Mouse (Mus musculus) midbrain, embryonic 13.5 days (tissue): Measurements from ENCODE around the gene Cdkn1b. TPM values are rescaled to one million over a fixed set of nuclear protein-coding genes. Genes with fewer than 3 reads are reported as not detected.

Experiments
- ATAC-seq: fragments of 200-750 bp; cut with Nextera tagmentation; 2 replicates; pipeline ENCODE4 v1.8.0; 2017; ENCODE audit warnings: mild to moderate bottlenecking, moderate TSS enrichment, moderate library complexity
- H3K27ac ChIP-seq: fragments of 300-500 bp; sonication (generic); 2 replicates; pipeline ENCODE4 v1.5.1; 2015; ENCODE audit warnings: inconsistent platforms, mild to moderate bottlenecking, moderate library complexity
- H3K27me3 ChIP-seq: fragments of 300-500 bp; sonication (generic); 2 replicates; pipeline ENCODE4 v1.6.1; 2015; ENCODE audit warnings: mild to moderate bottlenecking, inconsistent platforms
- H3K36me3 ChIP-seq: fragments of 300-500 bp; sonication (generic); 2 replicates; pipeline ENCODE4 v1.6.1; 2015; ENCODE audit warnings: mild to moderate bottlenecking, inconsistent platforms
- H3K4me1 ChIP-seq: fragments of 300-500 bp; sonication (generic); replicated peaks from 2 replicates; pipeline ENCODE4 v1.6.1; 2015; ENCODE audit warnings: inconsistent platforms
- H3K4me2 ChIP-seq: fragments of 300-500 bp; sonication (generic); replicated peaks from 2 replicates; pipeline ENCODE4 v1.6.1; 2015; ENCODE audit warnings: moderate library complexity, mild to moderate bottlenecking, inconsistent platforms
- H3K4me3 ChIP-seq: fragments of 300-500 bp; sonication (generic); replicated peaks from 2 replicates; pipeline ENCODE4 v1.5.1; 2015; ENCODE audit warnings: mild to moderate bottlenecking, inconsistent platforms
- H3K9ac ChIP-seq: fragments of 300-500 bp; sonication (generic); replicated peaks from 2 replicates; pipeline ENCODE4 v1.6.1; 2015; ENCODE audit warnings: mild to moderate bottlenecking, inconsistent platforms
- H3K9me3 ChIP-seq: fragments of 300-500 bp; sonication (generic); 2 replicates; pipeline ENCODE4 v1.6.1; 2016; ENCODE audit warnings: mild to moderate bottlenecking, inconsistent platforms
- WGBS: fragments of 180-500 bp; shearing (Covaris S2); methylation state at CpG from one replicate; pipeline ENCODE4 v1.1.7; 2015; 5-methylcytosine and 5-hydroxymethylcytosine counted together
- polyA plus RNA-seq: library from polyadenylated mRNA; unstranded; fragments of >200 nt; fragmentation: Nextera tagmentation; extraction: Ambion mirVana; gene quantifications from 2 replicates; pipeline ENCODE4 v1.2.1, GENCODE M21; 2015

Cdkn1b gene
- polyA plus RNA-seq, 1 experiment from 2014 or later = 35.1 TPM

DNA sequence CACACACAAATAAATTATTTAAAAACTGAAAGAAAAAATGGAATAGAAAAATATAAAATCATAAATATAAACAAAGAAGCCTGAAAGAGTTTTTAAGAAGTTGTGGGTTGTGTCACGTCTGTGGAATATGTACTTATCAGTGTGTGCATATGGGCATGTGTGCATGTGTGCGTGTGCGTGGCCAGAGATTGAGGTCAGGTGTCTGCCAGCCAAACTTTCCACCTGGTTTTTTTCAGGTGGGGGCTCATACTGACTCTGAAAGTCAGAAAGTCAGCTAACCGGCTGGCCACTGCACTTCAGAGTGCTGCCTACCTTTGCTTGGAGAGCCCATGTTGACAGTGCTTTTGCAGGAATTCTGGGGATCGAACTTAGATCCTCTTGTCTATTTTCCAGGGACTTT is 14.1 kb downstream of the Cdkn1b start:
- H3K36me3 ChIP-seq = no peaks in the 10 kb centered on the region
- H3K4me1 ChIP-seq = peaks cover 7% of the 10 kb centered on the region; the same call in 1 of the 2 replicates
- WGBS = 93% methylated on average over 5 of the region's 5 CpGs
- no peak overlapping the region for H3K4me3 ChIP-seq
- no peak overlapping the region for H3K9ac ChIP-seq
- no peaks in the 10 kb centered on the region for H3K9me3 ChIP-seq
- no peak overlapping the region for H3K27ac ChIP-seq
- no peak for ATAC-seq
- no peaks in the 10 kb centered on the region for H3K27me3 ChIP-seq
- no peak overlapping the region for H3K4me2 ChIP-seq

- H3K27ac ChIP-seq = no peak overlapping the region
- H3K27me3 ChIP-seq = no peaks in the 10 kb centered on the region
- no peak overlapping the region for H3K4me3 ChIP-seq
- no peaks in the 10 kb centered on the region for H3K4me1 ChIP-seq
- 95% methylated on average over 4 of the region's 4 CpGs for WGBS
- no peak for ATAC-seq
- peaks cover 8% of the 10 kb centered on the region for H3K36me3 ChIP-seq
- H3K9ac ChIP-seq = no peak overlapping the region
- H3K4me2 ChIP-seq = no peak overlapping the region
- no peaks in the 10 kb centered on the region for H3K9me3 ChIP-seq
Observed at GRCm38 (mm10) chr6:134939781-134940180, 19.6 kb downstream of the Cdkn1b start.

- no peaks in the 10 kb centered on the region for H3K9me3 ChIP-seq
- no peak overlapping the region for H3K9ac ChIP-seq
- peaks cover 8% of the 10 kb centered on the region for H3K36me3 ChIP-seq
- ATAC-seq = no peak
- H3K4me2 ChIP-seq = no peak overlapping the region
- H3K4me3 ChIP-seq = no peak overlapping the region
- 89% methylated on average over 13 of the region's 13 CpGs for WGBS
- H3K4me1 ChIP-seq = no peaks in the 10 kb centered on the region
- H3K27ac ChIP-seq = no peak overlapping the region
- no peaks in the 10 kb centered on the region for H3K27me3 ChIP-seq
Observed at GRCm38 (mm10) chr6:134943759-134944407, 23.7 kb downstream of the Cdkn1b start.

- Histone ChIP-seq H3K9me3 (no peaks in the 10 kb centered on the region), H3K4me1 (no peaks in the 10 kb centered on the region), H3K27me3 (no peaks in the 10 kb centered on the region), H3K9ac (no peak overlapping the region), H3K27ac (no peak overlapping the region), H3K36me3 (peaks cover 7% of the 10 kb centered on the region), H3K4me2 (no peak overlapping the region), H3K4me3 (no peak overlapping the region)
- ATAC-seq = no peak
- WGBS = 76% methylated on average over 6 of the region's 6 CpGs
Observed at GRCm38 (mm10) chr6:134946054-134946453, 25.9 kb downstream of the Cdkn1b start.

DNA sequence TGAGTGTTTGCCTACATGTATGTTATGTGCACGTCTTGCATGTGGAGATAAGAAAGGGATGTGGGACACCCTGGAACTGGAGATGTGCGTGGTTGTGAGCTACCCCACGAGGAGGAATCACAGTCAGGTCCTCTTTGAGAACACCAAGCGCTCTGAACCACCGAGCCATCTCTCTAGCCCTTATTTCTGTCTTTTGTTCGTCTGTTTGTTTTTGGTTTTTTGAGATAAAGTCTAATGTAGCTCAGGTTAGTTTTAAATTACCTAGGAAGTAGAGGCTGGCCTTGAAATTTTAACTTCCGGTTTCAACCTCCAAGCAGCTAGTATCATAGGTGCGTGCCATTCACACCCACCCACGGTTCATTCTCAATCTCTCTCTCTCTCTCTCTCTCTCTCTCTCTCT is 26.7 kb downstream of the Cdkn1b start:
- no peaks in the 10 kb centered on the region for H3K9me3 ChIP-seq
- WGBS = 86% methylated on average over 9 of the region's 9 CpGs
- H3K4me2 ChIP-seq = no peak overlapping the region
- no peaks in the 10 kb centered on the region; the same call in 1 of the 2 replicates for H3K36me3 ChIP-seq
- no peaks in the 10 kb centered on the region for H3K4me1 ChIP-seq
- no peak overlapping the region for H3K9ac ChIP-seq
- H3K27me3 ChIP-seq = no peaks in the 10 kb centered on the region
- H3K4me3 ChIP-seq = no peak overlapping the region
- no peak for ATAC-seq
- no peak overlapping the region for H3K27ac ChIP-seq

GRCm38 (mm10) chr6:134947311-134948087 is 27.3 kb downstream of the Cdkn1b start:
- 49% methylated on average over 13 of the region's 13 CpGs for WGBS
- Histone ChIP-seq H3K27me3 (no peaks in the 10 kb centered on the region), H3K27ac (no peak overlapping the region), H3K9me3 (no peaks in the 10 kb centered on the region), H3K4me3 (no peak overlapping the region), H3K9ac (no peak overlapping the region), H3K4me1 (no peaks in the 10 kb centered on the region), H3K4me2 (no peak overlapping the region), H3K36me3 (no peaks in the 10 kb centered on the region)
- 0 out of 2 replicates have a peak, but pooled peaks have one; percentile 48 for ATAC-seq

DNA sequence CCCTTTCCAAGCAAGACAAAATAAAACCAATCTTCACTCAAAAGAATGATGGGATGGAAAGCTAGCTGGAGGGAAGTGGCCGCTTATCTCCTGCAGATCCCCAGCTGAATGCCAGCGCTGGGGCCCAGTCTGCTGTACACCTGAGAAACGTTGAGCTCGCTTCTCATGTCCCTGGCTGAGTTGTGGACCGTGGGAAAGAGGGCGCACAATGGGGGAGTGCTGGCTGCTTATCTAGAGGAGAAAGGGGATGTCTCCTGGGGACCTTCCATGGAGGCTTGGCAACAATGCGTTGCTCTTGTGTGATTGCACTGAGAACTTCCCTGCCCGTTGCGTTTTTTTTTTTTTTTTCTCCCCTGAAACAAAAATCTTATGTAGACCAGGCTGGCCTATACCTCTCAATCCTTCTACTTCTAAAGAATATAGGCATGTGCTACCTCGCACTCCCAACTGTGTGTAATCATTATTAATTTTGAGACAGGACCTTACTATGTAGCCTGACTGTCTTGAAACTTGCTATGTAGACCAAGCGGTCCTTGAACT is 28.4 kb downstream of the Cdkn1b start:
- H3K36me3 ChIP-seq = no peaks in the 10 kb centered on the region
- H3K4me2 ChIP-seq = no peak overlapping the region
- ATAC-seq = no peak
- no peak overlapping the region for H3K9ac ChIP-seq
- H3K27me3 ChIP-seq = no peaks in the 10 kb centered on the region
- H3K27ac ChIP-seq = no peak overlapping the region
- H3K9me3 ChIP-seq = no peaks in the 10 kb centered on the region
- H3K4me3 ChIP-seq = no peak overlapping the region
- 72% methylated on average over 11 of the region's 11 CpGs for WGBS
- H3K4me1 ChIP-seq = no peaks in the 10 kb centered on the region

- ATAC-seq = no peak
- H3K36me3 ChIP-seq = no peaks in the 10 kb centered on the region
Observed at GRCm38 (mm10) chr6:134949241-134949640, 29.0 kb downstream of the Cdkn1b start.

DNA sequence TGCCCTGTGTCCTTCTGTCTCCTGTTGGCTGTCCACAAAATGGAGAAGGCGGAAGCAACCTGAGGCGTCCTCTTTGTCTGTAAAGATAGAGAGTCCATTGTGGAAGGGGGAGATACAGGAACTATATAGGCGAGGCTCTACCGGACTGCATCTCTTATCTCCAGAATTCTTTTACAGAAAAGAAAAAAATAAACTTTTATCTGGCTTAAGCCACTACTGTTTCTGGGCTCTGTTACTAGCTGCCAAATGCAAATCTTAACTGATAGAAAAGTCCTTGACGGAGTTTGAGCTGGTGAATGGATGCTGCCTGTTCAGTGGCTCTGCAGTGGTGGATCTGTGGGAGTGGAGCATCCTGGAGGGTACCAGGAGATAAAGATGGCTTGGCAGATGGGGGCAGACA is 31.2 kb downstream of the Cdkn1b start:
- Histone ChIP-seq H3K4me2 (no peak overlapping the region), H3K27me3 (no peaks in the 10 kb centered on the region), H3K4me1 (no peaks in the 10 kb centered on the region), H3K36me3 (no peaks in the 10 kb centered on the region), H3K9ac (no peak overlapping the region), H3K4me3 (no peak overlapping the region), H3K9me3 (no peaks in the 10 kb centered on the region), H3K27ac (no peak overlapping the region)
- WGBS = 90% methylated on average over 5 of the region's 5 CpGs
- no peak for ATAC-seq

More at GRCm38 (mm10) chr6:134949241-134949640, 29.0 kb downstream of the Cdkn1b start:
- Histone ChIP-seq H3K27ac (no peak overlapping the region), H3K4me1 (no peaks in the 10 kb centered on the region), H3K27me3 (no peaks in the 10 kb centered on the region), H3K9me3 (no peaks in the 10 kb centered on the region), H3K4me2 (no peak overlapping the region), H3K9ac (no peak overlapping the region), H3K4me3 (no peak overlapping the region)
- WGBS = 92% methylated on average over 3 of the region's 3 CpGs

- 79% methylated on average over 11 of the region's 11 CpGs for WGBS
- H3K27me3 ChIP-seq = no peaks in the 10 kb centered on the region
- H3K36me3 ChIP-seq = no peaks in the 10 kb centered on the region
- no peaks in the 10 kb centered on the region for H3K9me3 ChIP-seq
- no peak overlapping the region for H3K4me3 ChIP-seq
- ATAC-seq = no peak
- H3K27ac ChIP-seq = no peak overlapping the region; the same call in 1 of the 2 replicates
- H3K4me1 ChIP-seq = no peaks in the 10 kb centered on the region
- no peak overlapping the region for H3K9ac ChIP-seq
- H3K4me2 ChIP-seq = no peak overlapping the region
Observed at GRCm38 (mm10) chr6:134953976-134954375, 33.8 kb downstream of the Cdkn1b start.

- Histone ChIP-seq H3K4me2 (no peak overlapping the region), H3K27ac (no peak overlapping the region), H3K36me3 (no peaks in the 10 kb centered on the region), H3K4me1 (peaks cover 16% of the 10 kb centered on the region), H3K4me3 (no peak overlapping the region), H3K9ac (no peak overlapping the region), H3K27me3 (no peaks in the 10 kb centered on the region), H3K9me3 (no peaks in the 10 kb centered on the region)
- 76% methylated on average over 4 of the region's 4 CpGs for WGBS
- no peak for ATAC-seq
Observed at GRCm38 (mm10) chr6:134956388-134956787, 36.2 kb downstream of the Cdkn1b start.

GRCm38 (mm10) chr6:134961286-134961685 is 41.1 kb downstream of the Cdkn1b start:
- Histone ChIP-seq H3K9me3 (no peaks in the 10 kb centered on the region), H3K9ac (no peak overlapping the region), H3K36me3 (no peaks in the 10 kb centered on the region), H3K4me3 (no peak overlapping the region), H3K4me2 (no peak overlapping the region), H3K27ac (no peak overlapping the region), H3K27me3 (no peaks in the 10 kb centered on the region), H3K4me1 (peaks cover 26% of the 10 kb centered on the region)
- whole genome bisulfite sequencing = 50% methylated on average over 5 of the region's 5 CpGs
- no peak for ATAC-seq
